Mouse (Mus musculus): ENCODE measurements around the gene Washc3. TPM values are rescaled to one million over a fixed set of nuclear protein-coding genes. Genes with fewer than 3 reads are reported as not detected.

The Washc3 gene
- polyA plus RNA-seq, 1 experiment from 2014 or later: 77.3 TPM

GRCm38 (mm10) chr10:88263383-88263782 is 62.5 kb downstream of the Washc3 start:
- Histone ChIP-seq H3K27me3 (replicated peaks; ENCODE audit: control insufficient read depth, insufficient read depth, low read length) (no peaks in the 10 kb centered on the region), H3K9ac (ENCODE audit: low read depth, low read length) (no peak overlapping the region), H3K4me1 (replicated peaks; ENCODE audit: control insufficient read depth, insufficient read depth, low read length) (no peaks in the 10 kb centered on the region), H3K9me3 (ENCODE audit: control insufficient read depth) (no peaks in the 10 kb centered on the region), H3K4me3 (ENCODE audit: low read depth, low read length) (no peak overlapping the region), H3K4me2 (replicated peaks; ENCODE audit: low read depth) (no peak overlapping the region), H3K27ac (ENCODE audit: low read depth, low read length) (no peak overlapping the region), H3K36me3 (ENCODE audit: control insufficient read depth, insufficient read depth) (no peaks in the 10 kb centered on the region)
- no peak for TF ChIP-seq CTCF (IDR thresholded peaks at IDR 0.05; ENCODE audit: low read depth)
- no peak for ATAC-seq
- WGBS: 51% methylated on average over 4 of the region's 4 CpGs

- Histone ChIP-seq H3K9me3 (ENCODE audit: control insufficient read depth) (no peaks in the 10 kb centered on the region), H3K27me3 (replicated peaks; ENCODE audit: control insufficient read depth, insufficient read depth, low read length) (no peaks in the 10 kb centered on the region), H3K9ac (ENCODE audit: low read depth, low read length) (no peak overlapping the region), H3K36me3 (ENCODE audit: control insufficient read depth, insufficient read depth) (no peaks in the 10 kb centered on the region), H3K4me2 (replicated peaks; ENCODE audit: low read depth) (no peak overlapping the region), H3K4me1 (replicated peaks; ENCODE audit: control insufficient read depth, insufficient read depth, low read length) (no peaks in the 10 kb centered on the region), H3K4me3 (ENCODE audit: low read depth, low read length) (no peak overlapping the region), H3K27ac (ENCODE audit: low read depth, low read length) (no peak overlapping the region)
- TF ChIP-seq CTCF (IDR thresholded peaks at IDR 0.05; ENCODE audit: low read depth): no peak
- WGBS: 78% methylated on average over 5 of the region's 5 CpGs
- no peak for ATAC-seq
These were observed 73.2 kb downstream of the Washc3 start for GRCm38 (mm10) chr10:88274045-88274444.

DNA sequence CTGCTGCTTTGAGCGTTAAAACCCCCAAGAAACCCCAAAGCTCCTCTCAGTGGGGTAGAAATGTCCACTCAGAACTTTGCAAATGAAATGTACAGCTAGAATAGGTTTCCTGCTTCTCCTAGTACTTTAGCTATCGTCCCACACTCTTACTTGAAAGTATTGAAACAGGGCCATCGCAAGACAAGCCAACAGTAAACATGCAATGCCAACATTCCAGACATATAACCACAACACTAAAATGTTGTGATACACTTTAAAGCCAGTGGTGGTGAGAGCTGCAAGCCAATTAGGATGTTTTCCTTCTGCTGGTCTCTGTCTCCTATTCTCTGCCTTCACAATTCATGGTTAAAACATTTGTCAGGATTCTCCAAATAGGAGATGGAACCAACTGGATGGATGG is 80.8 kb downstream of the Washc3 start:
- TF ChIP-seq CTCF (IDR thresholded peaks at IDR 0.05; ENCODE audit: low read depth): no peak
- no peak overlapping the region for H3K4me3 ChIP-seq (ENCODE audit: low read depth, low read length)
- no peaks in the 10 kb centered on the region for H3K36me3 ChIP-seq (ENCODE audit: control insufficient read depth, insufficient read depth)
- H3K9me3 ChIP-seq (ENCODE audit: control insufficient read depth): no peaks in the 10 kb centered on the region
- H3K27ac ChIP-seq (ENCODE audit: low read depth, low read length): no peak overlapping the region
- no peak overlapping the region for H3K9ac ChIP-seq (ENCODE audit: low read depth, low read length)
- WGBS: 77% methylated on average over 3 of the region's 3 CpGs
- H3K27me3 ChIP-seq (replicated peaks; ENCODE audit: control insufficient read depth, insufficient read depth, low read length): no peaks in the 10 kb centered on the region
- ATAC-seq: no peak
- H3K4me2 ChIP-seq (replicated peaks; ENCODE audit: low read depth): no peak overlapping the region
- no peaks in the 10 kb centered on the region for H3K4me1 ChIP-seq (replicated peaks; ENCODE audit: control insufficient read depth, insufficient read depth, low read length)

GRCm38 (mm10) chr10:88284343-88284990 is 83.6 kb downstream of the Washc3 start:
- ATAC-seq: no peak
- no peak overlapping the region for H3K9ac ChIP-seq (ENCODE audit: low read depth, low read length)
- H3K4me3 ChIP-seq (ENCODE audit: low read depth, low read length): no peak overlapping the region
- H3K27me3 ChIP-seq (replicated peaks; ENCODE audit: control insufficient read depth, insufficient read depth, low read length): no peaks in the 10 kb centered on the region
- H3K36me3 ChIP-seq (ENCODE audit: control insufficient read depth, insufficient read depth): no peaks in the 10 kb centered on the region
- TF ChIP-seq CTCF (IDR thresholded peaks at IDR 0.05; ENCODE audit: low read depth): no peak
- H3K4me2 ChIP-seq (replicated peaks; ENCODE audit: low read depth): no peak overlapping the region
- no peaks in the 10 kb centered on the region for H3K4me1 ChIP-seq (replicated peaks; ENCODE audit: control insufficient read depth, insufficient read depth, low read length)
- no peaks in the 10 kb centered on the region for H3K9me3 ChIP-seq (ENCODE audit: control insufficient read depth)
- no peak overlapping the region for H3K27ac ChIP-seq (ENCODE audit: low read depth, low read length)
- WGBS: 67% methylated on average over 4 of the region's 4 CpGs

DNA sequence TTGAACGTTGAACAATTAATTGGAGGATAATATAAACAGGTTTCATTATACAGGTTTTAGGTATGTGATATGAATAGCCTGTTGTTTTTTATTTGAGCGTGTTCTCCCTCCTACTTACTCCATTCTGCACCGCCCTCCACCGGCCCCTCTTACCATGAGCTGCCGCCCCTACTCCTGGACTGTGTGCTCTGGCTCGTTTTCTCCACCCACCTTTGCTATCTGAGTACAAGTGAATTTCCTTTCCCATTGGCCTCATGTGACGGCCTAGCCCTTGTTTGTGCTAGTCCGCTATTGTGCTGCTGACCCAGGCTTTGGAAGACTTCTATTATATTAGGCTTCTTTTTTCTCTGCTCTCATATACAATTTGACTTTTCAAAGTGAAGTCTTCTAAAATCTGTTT is 86.4 kb downstream of the Washc3 start:
- no peaks in the 10 kb centered on the region for H3K9me3 ChIP-seq (ENCODE audit: control insufficient read depth)
- no peak for ATAC-seq
- no peak overlapping the region for H3K4me2 ChIP-seq (replicated peaks; ENCODE audit: low read depth)
- H3K27me3 ChIP-seq (replicated peaks; ENCODE audit: control insufficient read depth, insufficient read depth, low read length): no peaks in the 10 kb centered on the region
- no peak overlapping the region for H3K27ac ChIP-seq (ENCODE audit: low read depth, low read length)
- no peak overlapping the region for H3K9ac ChIP-seq (ENCODE audit: low read depth, low read length)
- no peak overlapping the region for H3K4me3 ChIP-seq (ENCODE audit: low read depth, low read length)
- no peaks in the 10 kb centered on the region for H3K36me3 ChIP-seq (ENCODE audit: control insufficient read depth, insufficient read depth)
- TF ChIP-seq CTCF (IDR thresholded peaks at IDR 0.05; ENCODE audit: low read depth): no peak
- 70% methylated on average over 8 of the region's 8 CpGs for WGBS
- H3K4me1 ChIP-seq (replicated peaks; ENCODE audit: control insufficient read depth, insufficient read depth, low read length): no peaks in the 10 kb centered on the region

GRCm38 (mm10) chr10:88288061-88288460 is 87.2 kb downstream of the Washc3 start:
- Histone ChIP-seq H3K27me3 (replicated peaks; ENCODE audit: control insufficient read depth, insufficient read depth, low read length) (no peaks in the 10 kb centered on the region), H3K27ac (ENCODE audit: low read depth, low read length) (no peak overlapping the region), H3K9me3 (ENCODE audit: control insufficient read depth) (no peaks in the 10 kb centered on the region), H3K4me3 (ENCODE audit: low read depth, low read length) (no peak overlapping the region), H3K9ac (ENCODE audit: low read depth, low read length) (no peak overlapping the region), H3K4me1 (replicated peaks; ENCODE audit: control insufficient read depth, insufficient read depth, low read length) (no peaks in the 10 kb centered on the region), H3K4me2 (replicated peaks; ENCODE audit: low read depth) (no peak overlapping the region), H3K36me3 (ENCODE audit: control insufficient read depth, insufficient read depth) (no peaks in the 10 kb centered on the region)
- WGBS: 69% methylated on average over 10 of the region's 10 CpGs
- no peak for ATAC-seq
- no peak for TF ChIP-seq CTCF (IDR thresholded peaks at IDR 0.05; ENCODE audit: low read depth)

DNA sequence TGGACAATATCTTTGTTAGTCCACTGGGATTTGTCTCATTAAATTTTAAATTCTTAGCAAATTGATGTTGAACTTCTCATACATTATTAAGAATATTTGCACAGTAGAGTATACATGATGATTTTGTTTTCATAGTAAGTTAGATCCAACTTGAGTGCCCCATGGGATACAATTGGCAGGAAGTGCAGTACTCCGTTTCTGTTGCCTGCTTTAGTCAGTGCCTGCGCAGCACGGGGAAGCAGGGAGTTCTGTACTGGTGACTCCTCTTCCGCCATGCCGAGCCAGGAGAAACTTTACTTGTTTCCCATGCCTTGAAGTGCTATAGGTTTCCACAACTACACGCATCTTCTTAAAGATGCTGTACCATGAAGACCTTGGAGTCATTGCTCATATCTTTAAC is 94.2 kb downstream of the Washc3 start:
- H3K9ac ChIP-seq (ENCODE audit: low read depth, low read length): no peak overlapping the region
- H3K4me1 ChIP-seq (replicated peaks; ENCODE audit: control insufficient read depth, insufficient read depth, low read length): no peaks in the 10 kb centered on the region
- TF ChIP-seq CTCF (IDR thresholded peaks at IDR 0.05; ENCODE audit: low read depth): no peak
- no peaks in the 10 kb centered on the region for H3K9me3 ChIP-seq (ENCODE audit: control insufficient read depth)
- H3K27me3 ChIP-seq (replicated peaks; ENCODE audit: control insufficient read depth, insufficient read depth, low read length): no peaks in the 10 kb centered on the region
- no peaks in the 10 kb centered on the region for H3K36me3 ChIP-seq (ENCODE audit: control insufficient read depth, insufficient read depth)
- H3K27ac ChIP-seq (ENCODE audit: low read depth, low read length): no peak overlapping the region
- no peak overlapping the region for H3K4me2 ChIP-seq (replicated peaks; ENCODE audit: low read depth)
- H3K4me3 ChIP-seq (ENCODE audit: low read depth, low read length): no peak overlapping the region
- no peak for ATAC-seq
- WGBS: 82% methylated on average over 6 of the region's 6 CpGs

Other genes starting within 250 kb of the Washc3 start
- not detected in 2 replicates for gene Pmch, start 110.0 kb upstream of the Washc3 start, polyA plus RNA-seq (2015; fragmentation: Nextera tagmentation; extraction: Ambion mirVana)
- 2.0 and 2.1 TPM in 2 replicates for gene Parpbp, start 54.2 kb upstream of the Washc3 start, polyA plus RNA-seq (2015; fragmentation: Nextera tagmentation; extraction: Ambion mirVana)
- 24.7 and 27.4 TPM in 2 replicates for gene Nup37, start 54.1 kb upstream of the Washc3 start, polyA plus RNA-seq (2015; fragmentation: Nextera tagmentation; extraction: Ambion mirVana)
- gene Dram1, start 178.0 kb downstream of the Washc3 start, polyA plus RNA-seq (2015; fragmentation: Nextera tagmentation; extraction: Ambion mirVana): 2.0 and 2.1 TPM in 2 replicates
- gene Gnptab, start 178.0 kb downstream of the Washc3 start, polyA plus RNA-seq (2015; fragmentation: Nextera tagmentation; extraction: Ambion mirVana): 6.2 and 6.7 TPM in 2 replicates

Measured in intestine, postnatal 0 days (tissue).